Mouse (Mus musculus): ENCODE data around the gene Cad. TPM values are rescaled to one million over a fixed set of nuclear protein-coding genes. Genes with fewer than 3 reads are reported as not detected.
"Not testable (repeated sequence)": the region's sequence is repeated elsewhere in the genome, so short reads cannot be mapped to it uniquely, and the experiment has no call there.

The Cad gene
- polyA plus RNA-seq, 1 experiment from 2014 or later: 30.2 TPM

- Histone ChIP-seq H3K36me3 (peaks cover 30% of the 10 kb centered on the region), H3K4me3 (no peak overlapping the region), H3K27ac (no peak overlapping the region), H3K4me2 (no peak overlapping the region), H3K27me3 (no peaks in the 10 kb centered on the region), H3K9ac (no peak overlapping the region), H3K4me1 (peaks cover 9% of the 10 kb centered on the region), H3K9me3 (no peaks in the 10 kb centered on the region)
- ATAC-seq (ENCODE audit: insufficient number of reproducible peaks, insufficient read depth, low FRiP score, low TSS enrichment, low read depth): no peak
- 93% methylated on average over 6 of the region's 6 CpGs for WGBS
Observed at GRCm38 (mm10) chr5:31046416-31046815, 8.2 kb upstream of the Cad start.

DNA sequence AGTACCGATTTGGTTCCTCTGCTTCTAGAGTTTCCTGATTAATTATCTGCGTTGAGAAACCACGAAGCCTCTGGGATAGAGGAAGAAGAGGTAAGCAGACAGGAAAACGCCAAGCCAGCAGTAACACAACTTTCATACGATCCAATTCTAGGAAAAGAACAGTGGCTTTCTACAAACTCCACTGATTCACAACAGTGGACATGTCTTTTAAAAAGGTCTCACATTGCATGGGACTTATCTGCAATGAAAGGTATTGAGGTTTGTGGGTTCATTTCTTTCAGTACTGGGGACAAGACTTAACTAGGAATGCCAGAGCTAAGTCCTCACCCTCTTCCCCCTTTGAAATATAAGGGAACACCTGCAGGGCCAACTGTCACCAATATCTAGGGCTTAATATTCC lies 7.5 kb upstream of the Cad start:
- WGBS: 64% methylated on average over 5 of the region's 5 CpGs
- Histone ChIP-seq H3K9me3 (no peaks in the 10 kb centered on the region), H3K9ac (peak overlapping the region; percentile 91), H3K4me3 (peak overlapping the region; percentile 76), H3K27ac (no peak overlapping the region), H3K36me3 (peaks cover 24% of the 10 kb centered on the region), H3K27me3 (no peaks in the 10 kb centered on the region), H3K4me2 (peak overlapping the region; percentile 83), H3K4me1 (peaks cover 9% of the 10 kb centered on the region)
- no peak for ATAC-seq (ENCODE audit: insufficient number of reproducible peaks, insufficient read depth, low FRiP score, low TSS enrichment, low read depth)

- Histone ChIP-seq H3K9me3 (no peaks in the 10 kb centered on the region), H3K4me1 (peaks cover 9% of the 10 kb centered on the region), H3K4me3 (peak within 1 kb of the TSS; percentile 76), H3K9ac (peak within 1 kb of the TSS; percentile 91), H3K4me2 (peak within 1 kb of the TSS; percentile 83), H3K36me3 (peaks cover 19% of the 10 kb centered on the region), H3K27me3 (no peaks in the 10 kb centered on the region), H3K27ac (peak within 1 kb of the TSS; percentile 92)
- WGBS: under 1% methylated on average over 73 of the region's 73 CpGs
- peak; percentile 97 for ATAC-seq (ENCODE audit: insufficient number of reproducible peaks, insufficient read depth, low FRiP score, low TSS enrichment, low read depth)
Observed at GRCm38 (mm10) chr5:31047848-31048762, 6.5 kb upstream of the Cad start, which contains the start of gene Atraid. Gene Atraid, plus strand, starts transcription at chr5:31048312.

- Histone ChIP-seq H3K4me1 (peaks cover 12% of the 10 kb centered on the region), H3K9ac (peak within 1 kb of the TSS; percentile 91), H3K36me3 (peaks cover 10% of the 10 kb centered on the region), H3K4me2 (peak within 1 kb of the TSS; percentile 83), H3K27ac (peak within 1 kb of the TSS; percentile 92), H3K27me3 (no peaks in the 10 kb centered on the region), H3K4me3 (peak within 1 kb of the TSS; percentile 76), H3K9me3 (no peaks in the 10 kb centered on the region)
- ATAC-seq (ENCODE audit: insufficient number of reproducible peaks, insufficient read depth, low FRiP score, low TSS enrichment, low read depth): 0 out of 2 replicates have a peak, but pooled peaks have one; percentile 5
- WGBS: under 1% methylated on average over 23 of the region's 23 CpGs
Observed at GRCm38 (mm10) chr5:31048763-31049641, 5.6 kb upstream of the Cad start, which contains the start of gene Slc5a6. Gene Slc5a6, minus strand, starts transcription at chr5:31048924.

DNA sequence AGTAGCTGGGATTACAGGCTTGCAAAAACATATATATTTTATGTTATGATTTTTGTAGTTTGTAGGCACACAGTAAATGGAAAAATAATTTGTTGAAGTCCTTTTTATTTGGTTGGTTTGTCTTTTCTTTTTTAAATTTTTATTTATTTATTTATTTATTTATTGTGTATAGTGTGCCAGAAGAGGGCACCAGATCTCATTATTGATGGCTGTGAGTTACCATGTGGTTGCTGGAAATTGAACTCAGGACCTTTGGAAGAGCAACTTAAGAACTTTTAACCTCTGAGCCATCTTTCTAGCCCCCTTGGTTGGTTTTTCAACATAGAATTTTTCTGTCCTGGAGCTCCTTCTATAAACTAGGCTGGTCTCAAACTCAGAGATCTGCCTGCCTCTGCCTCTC lies 4.2 kb upstream of the Cad start:
- H3K36me3 ChIP-seq: peaks cover 6% of the 10 kb centered on the region; the same call in 1 of the 2 replicates
- no peak overlapping the region for H3K4me3 ChIP-seq
- no peak overlapping the region for H3K27ac ChIP-seq
- ATAC-seq (ENCODE audit: insufficient number of reproducible peaks, insufficient read depth, low FRiP score, low TSS enrichment, low read depth): no peak
- no peaks in the 10 kb centered on the region for H3K9me3 ChIP-seq
- no peak overlapping the region for H3K4me2 ChIP-seq
- H3K4me1 ChIP-seq: peaks cover 15% of the 10 kb centered on the region
- no peaks in the 10 kb centered on the region for H3K27me3 ChIP-seq
- H3K9ac ChIP-seq: no peak overlapping the region

DNA sequence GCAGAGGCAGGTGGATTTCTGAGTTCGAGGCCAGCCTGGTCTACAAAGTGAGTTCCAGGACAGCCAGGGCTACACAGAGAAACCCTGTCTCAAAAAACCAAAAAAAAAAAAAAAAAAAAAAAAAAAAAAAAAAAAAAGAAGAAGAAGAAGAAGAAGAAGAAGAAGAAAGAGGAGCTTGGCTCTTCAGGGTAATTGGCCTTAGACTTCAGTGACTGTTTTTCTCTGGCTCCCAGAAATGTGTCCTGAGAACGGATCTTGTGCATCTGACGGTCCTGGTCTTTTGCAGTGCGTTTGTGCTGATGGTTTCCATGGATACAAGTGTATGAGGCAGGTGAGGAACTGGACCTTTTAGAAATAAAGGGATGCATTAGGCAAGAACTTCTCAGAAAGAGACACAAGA lies 852 bp upstream of the Cad start:
- WGBS: 62% methylated on average over 4 of the region's 4 CpGs
- peak overlapping the region; percentile 72 for H3K4me3 ChIP-seq
- H3K4me1 ChIP-seq: peaks cover 15% of the 10 kb centered on the region
- not testable (repeated sequence) for H3K9ac ChIP-seq; ATAC-seq (ENCODE audit: insufficient number of reproducible peaks, insufficient read depth, low FRiP score, low TSS enrichment, low read depth); H3K27ac ChIP-seq; H3K9me3 ChIP-seq; H3K27me3 ChIP-seq
- H3K4me2 ChIP-seq: peak overlapping the region; percentile 87
- peaks cover 23% of the 10 kb centered on the region for H3K36me3 ChIP-seq

DNA sequence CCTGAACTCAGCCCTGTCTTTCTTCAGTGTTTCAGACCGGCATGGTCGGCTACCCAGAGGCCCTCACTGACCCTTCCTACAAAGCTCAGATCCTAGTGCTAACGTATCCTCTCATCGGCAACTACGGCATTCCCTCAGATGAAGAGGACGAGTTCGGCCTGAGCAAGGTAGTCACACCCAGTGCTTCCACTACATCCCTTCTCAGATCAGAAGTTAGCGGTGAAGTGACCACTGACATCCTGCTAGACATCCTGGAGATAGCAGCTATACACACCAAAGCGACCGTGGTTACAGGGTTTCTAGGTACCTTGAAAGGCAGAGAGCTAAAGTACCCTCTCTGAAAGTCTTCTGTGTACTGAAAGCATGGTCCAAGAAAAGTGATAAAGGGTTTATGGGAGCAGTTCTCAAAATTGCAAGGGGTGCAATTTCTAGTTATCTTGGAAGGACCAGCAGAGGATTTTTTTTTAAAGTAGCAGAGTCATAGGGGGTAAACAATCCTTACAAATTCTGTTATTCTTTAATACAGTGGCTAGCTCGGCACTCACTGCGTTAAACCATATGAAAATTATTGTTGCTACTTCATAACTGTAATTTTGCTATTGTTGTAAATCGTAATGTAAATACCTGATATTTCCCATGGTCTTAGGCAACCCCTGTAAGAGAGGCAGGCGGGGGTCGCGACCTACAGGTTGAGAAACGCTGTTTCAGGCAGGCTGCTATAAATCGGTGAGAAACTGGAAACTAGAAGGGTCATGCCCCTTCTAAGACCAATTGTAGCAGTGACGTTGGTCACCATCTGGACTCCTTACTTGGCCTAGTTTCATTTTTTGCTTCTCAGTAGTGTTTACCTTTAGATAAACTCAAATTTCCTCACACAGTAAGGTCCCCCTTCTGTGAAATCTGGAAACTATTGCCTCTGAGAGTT lies 898 bp downstream of the Cad start:
- ATAC-seq (ENCODE audit: insufficient number of reproducible peaks, insufficient read depth, low FRiP score, low TSS enrichment, low read depth): peak; percentile 21; the same call in 1 of the 2 replicates
- Histone ChIP-seq H3K4me3 (peak overlapping the region; percentile 72), H3K4me2 (peak overlapping the region; percentile 87), H3K36me3 (peaks cover 41% of the 10 kb centered on the region), H3K27me3 (no peaks in the 10 kb centered on the region), H3K27ac (peak overlapping the region; percentile 81), H3K9me3 (no peaks in the 10 kb centered on the region), H3K4me1 (peaks cover 15% of the 10 kb centered on the region), H3K9ac (peak overlapping the region; percentile 89)
- 16% methylated on average over 19 of the region's 19 CpGs for WGBS

DNA sequence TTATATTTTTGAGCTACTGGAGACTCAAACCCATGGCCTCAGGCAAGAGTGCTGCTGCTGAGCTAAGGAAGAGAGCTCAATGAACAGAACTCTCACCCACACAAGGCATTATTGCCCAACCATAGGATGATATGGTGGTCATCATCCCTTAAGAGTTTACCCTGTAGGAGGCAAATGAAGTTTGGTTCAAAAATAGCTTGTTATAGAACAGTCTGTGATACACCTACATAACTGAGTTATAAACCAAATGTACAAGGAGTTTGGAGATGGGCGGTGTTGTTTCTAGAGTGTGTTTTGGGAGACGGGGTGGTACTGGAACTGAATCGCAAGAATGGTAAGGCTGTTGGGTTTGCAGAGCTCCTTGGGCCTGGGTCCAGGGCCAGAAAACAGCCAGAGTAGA lies 15.2 kb downstream of the Cad start:
- H3K4me3 ChIP-seq: no peak overlapping the region
- H3K4me2 ChIP-seq: no peak overlapping the region
- H3K36me3 ChIP-seq: peaks cover 95% of the 10 kb centered on the region
- WGBS: 99% methylated on average over 3 of the region's 3 CpGs
- H3K27me3 ChIP-seq: no peaks in the 10 kb centered on the region
- H3K9ac ChIP-seq: no peak overlapping the region
- no peaks in the 10 kb centered on the region for H3K4me1 ChIP-seq
- no peak overlapping the region for H3K27ac ChIP-seq
- no peak for ATAC-seq (ENCODE audit: insufficient number of reproducible peaks, insufficient read depth, low FRiP score, low TSS enrichment, low read depth)
- no peaks in the 10 kb centered on the region for H3K9me3 ChIP-seq

- Histone ChIP-seq H3K27ac (no peak overlapping the region), H3K9me3 (no peaks in the 10 kb centered on the region), H3K36me3 (peaks cover 100% of the 10 kb centered on the region), H3K4me3 (no peak overlapping the region), H3K27me3 (no peaks in the 10 kb centered on the region), H3K9ac (no peak overlapping the region), H3K4me2 (no peak overlapping the region), H3K4me1 (no peaks in the 10 kb centered on the region)
- 85% methylated on average over 2 of the region's 2 CpGs for WGBS
- no peak for ATAC-seq (ENCODE audit: insufficient number of reproducible peaks, insufficient read depth, low FRiP score, low TSS enrichment, low read depth)
Observed at GRCm38 (mm10) chr5:31071059-31071458, 16.5 kb downstream of the Cad start.

- H3K4me1 ChIP-seq: no peaks in the 10 kb centered on the region
- ATAC-seq (ENCODE audit: insufficient number of reproducible peaks, insufficient read depth, low FRiP score, low TSS enrichment, low read depth): no peak
- no peak overlapping the region for H3K4me2 ChIP-seq
- no peaks in the 10 kb centered on the region for H3K27me3 ChIP-seq
- H3K27ac ChIP-seq: no peak overlapping the region
- WGBS: 93% methylated on average over 11 of the region's 11 CpGs
- H3K9ac ChIP-seq: no peak overlapping the region
- no peak overlapping the region for H3K4me3 ChIP-seq
- peaks cover 100% of the 10 kb centered on the region for H3K36me3 ChIP-seq
- no peaks in the 10 kb centered on the region for H3K9me3 ChIP-seq
Observed at GRCm38 (mm10) chr5:31071821-31072220, 17.2 kb downstream of the Cad start.

DNA sequence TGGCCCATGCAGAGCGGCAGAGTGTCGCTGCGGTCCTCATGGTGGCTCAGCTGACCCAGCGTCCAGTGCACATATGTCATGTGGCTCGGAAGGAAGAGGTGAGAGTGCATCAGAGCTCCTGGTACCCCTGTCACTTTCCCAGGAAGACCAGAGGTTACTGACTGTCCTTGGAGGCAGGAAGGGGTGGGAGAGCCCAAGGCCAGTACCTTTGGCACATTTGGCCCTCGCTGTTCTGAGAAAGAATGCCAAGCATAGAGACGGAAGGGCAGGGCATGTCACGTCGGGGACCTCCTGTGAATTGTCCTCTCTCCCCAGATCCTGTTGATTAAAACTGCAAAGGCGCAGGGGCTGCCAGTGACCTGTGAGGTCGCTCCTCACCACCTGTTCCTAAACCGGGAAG lies 18.6 kb downstream of the Cad start:
- H3K4me1 ChIP-seq: no peaks in the 10 kb centered on the region
- H3K4me3 ChIP-seq: no peak overlapping the region
- no peak overlapping the region for H3K9ac ChIP-seq
- no peaks in the 10 kb centered on the region for H3K9me3 ChIP-seq
- H3K27me3 ChIP-seq: no peaks in the 10 kb centered on the region
- WGBS: 91% methylated on average over 12 of the region's 12 CpGs
- no peak for ATAC-seq (ENCODE audit: insufficient number of reproducible peaks, insufficient read depth, low FRiP score, low TSS enrichment, low read depth)
- H3K36me3 ChIP-seq: peaks cover 100% of the 10 kb centered on the region
- H3K27ac ChIP-seq: no peak overlapping the region
- no peak overlapping the region for H3K4me2 ChIP-seq
